Mouse (Mus musculus) midbrain, embryonic 10.5 days (tissue): Measurements from ENCODE around the gene Stx8. TPM values are rescaled to one million over a fixed set of nuclear protein-coding genes. Genes with fewer than 3 reads are reported as not detected.

Source experiments
- DNase-seq: peaks from one replicate; pipeline ENCODE4 v3.0.0-alpha.2; 2017; ENCODE audit warnings: low spot score
- H3K27ac ChIP-seq: fragments of 300-500 bp; sonication (generic); replicated peaks from 2 replicates; pipeline ENCODE4 v1.5.1; 2016; ENCODE audit warnings: mild to moderate bottlenecking
- H3K27me3 ChIP-seq: fragments of 300-500 bp; sonication (generic); 2 replicates; pipeline ENCODE4 v1.6.1; 2016; ENCODE audit warnings: low read depth, mild to moderate bottlenecking; ENCODE audit not compliant: poor library complexity, severe bottlenecking
- H3K36me3 ChIP-seq: fragments of 300-500 bp; sonication (generic); 2 replicates; pipeline ENCODE4 v1.6.1; 2016; ENCODE audit warnings: mild to moderate bottlenecking, moderate library complexity
- H3K4me1 ChIP-seq: fragments of 300-500 bp; sonication (generic); 2 replicates; pipeline ENCODE4 v1.6.1; 2016
- H3K4me3 ChIP-seq: fragments of 300-500 bp; sonication (generic); 2 replicates; pipeline ENCODE4 v1.5.1; 2016; ENCODE audit warnings: mild to moderate bottlenecking, moderate library complexity
- H3K9me3 ChIP-seq: fragments of 300-500 bp; sonication (generic); replicated peaks from 2 replicates; pipeline ENCODE4 v1.6.1; 2016; ENCODE audit warnings: mild to moderate bottlenecking
- WGBS: fragments of 180-500 bp; shearing (Covaris S2); methylation state at CpG from one replicate; pipeline ENCODE4 v1.1.7; 2016; 5-methylcytosine and 5-hydroxymethylcytosine counted together
- microRNA-seq: library from miRNA; unstranded; fragments of <30 nt; microRNA quantifications from one replicate; pipeline ENCODE4, GENCODE M21; 2017
- polyA plus RNA-seq: library from polyadenylated mRNA; unstranded; fragments of >200 nt; fragmentation: Nextera tagmentation; extraction: Ambion mirVana; gene quantifications from 2 replicates; pipeline ENCODE4 v1.2.1, GENCODE M21; 2016

The Stx8 gene
- polyA plus RNA-seq, 1 experiment from 2014 or later: 47.0 TPM

- WGBS: 71% methylated on average over 16 of the region's 16 CpGs
- H3K27me3 ChIP-seq: peaks cover 83% of the 10 kb centered on the region
These were observed 278.4 kb downstream of the Stx8 start for GRCm38 (mm10) chr11:68244254-68244991.

GRCm38 (mm10) chr11:68244992-68245261 is 278.9 kb downstream of the Stx8 start:
- peaks cover 79% of the 10 kb centered on the region for H3K27me3 ChIP-seq
- WGBS: 89% methylated on average over 5 of the region's 5 CpGs
- H3K4me1 ChIP-seq: peaks cover 53% of the 10 kb centered on the region
- no peak for DNase-seq
- H3K9me3 ChIP-seq: peaks cover 8% of the 10 kb centered on the region; the same call in 1 of the 2 replicates
- no peak overlapping the region for H3K4me3 ChIP-seq
- H3K36me3 ChIP-seq: peaks cover 60% of the 10 kb centered on the region
- H3K27ac ChIP-seq: no peak overlapping the region

More at GRCm38 (mm10) chr11:68244254-68244991, 278.4 kb downstream of the Stx8 start:
- DNase-seq: no peak
- H3K9me3 ChIP-seq: peaks cover 8% of the 10 kb centered on the region; the same call in 1 of the 2 replicates
- peak overlapping the region; percentile 47 for H3K27ac ChIP-seq
- H3K4me3 ChIP-seq: no peak overlapping the region
- H3K36me3 ChIP-seq: peaks cover 63% of the 10 kb centered on the region
- peaks cover 53% of the 10 kb centered on the region for H3K4me1 ChIP-seq

GRCm38 (mm10) chr11:68247897-68248296 is 281.9 kb downstream of the Stx8 start:
- Histone ChIP-seq H3K4me3 (no peak overlapping the region; the same call in 1 of the 2 replicates), H3K27ac (peak overlapping the region; percentile 70), H3K4me1 (peaks cover 54% of the 10 kb centered on the region), H3K36me3 (peaks cover 66% of the 10 kb centered on the region), H3K27me3 (peaks cover 49% of the 10 kb centered on the region), H3K9me3 (peaks cover 8% of the 10 kb centered on the region; the same call in 1 of the 2 replicates)
- DNase-seq: peak; percentile 55
- WGBS: 16% methylated on average over 6 of the region's 6 CpGs

- DNase-seq: no peak
- peaks cover 66% of the 10 kb centered on the region for H3K36me3 ChIP-seq
- H3K4me1 ChIP-seq: peaks cover 39% of the 10 kb centered on the region
- no peaks in the 10 kb centered on the region for H3K9me3 ChIP-seq
- H3K4me3 ChIP-seq: no peak overlapping the region
- peaks cover 34% of the 10 kb centered on the region for H3K27me3 ChIP-seq
- H3K27ac ChIP-seq: peak overlapping the region; percentile 35
- 82% methylated on average over 6 of the region's 6 CpGs for WGBS
These were observed 284.1 kb downstream of the Stx8 start for GRCm38 (mm10) chr11:68250106-68250505.

- no peaks in the 10 kb centered on the region for H3K9me3 ChIP-seq
- 89% methylated on average over 7 of the region's 7 CpGs for WGBS
- H3K27ac ChIP-seq: peak overlapping the region; percentile 23; the same call in 1 of the 2 replicates
- peaks cover 75% of the 10 kb centered on the region for H3K36me3 ChIP-seq
- peaks cover 29% of the 10 kb centered on the region for H3K4me1 ChIP-seq
- H3K4me3 ChIP-seq: no peak overlapping the region
- peaks cover 12% of the 10 kb centered on the region; the same call in 1 of the 2 replicates for H3K27me3 ChIP-seq
- DNase-seq: no peak
These were observed 287.5 kb downstream of the Stx8 start for GRCm38 (mm10) chr11:68253531-68253930.

Small RNA genes lying within 50 kb of the gene (microRNA-seq; reads per million reads assigned to microRNA genes)
- gene Mir6406: not detected

Other genes with a start within 250 kb of the Stx8 start
- not detected in 2 replicates for gene Glp2r, start 195.0 kb upstream of the Stx8 start, polyA plus RNA-seq
- gene Gsg1l2, start 191.6 kb upstream of the Stx8 start, polyA plus RNA-seq: not detected in 2 replicates
- gene Dhrs7c, start 168.0 kb upstream of the Stx8 start, polyA plus RNA-seq: not detected in 2 replicates
- 0.62 and 1.3 TPM in 2 replicates for gene Usp43, start 44.0 kb upstream of the Stx8 start, polyA plus RNA-seq
- gene Cfap52, start 542 bp upstream of the Stx8 start, polyA plus RNA-seq: 0.56 and 0.78 TPM in 2 replicates